Mouse (Mus musculus) kidney, adult 2 months (tissue): ENCODE data around the gene Zc3hc1. TPM values are rescaled to one million over a fixed set of nuclear protein-coding genes. Genes with fewer than 3 reads are reported as not detected.
A peak's percentile ranks its signal among the peaks of the same experiment; 100 is the strongest.

Experiments used
- DNase-seq: peaks from one replicate; pipeline ENCODE4 v3.0.0; 2021
- H3K27ac ChIP-seq: fragments of 200-500 bp; 2 replicates; pipeline ENCODE4 v1.5.1; 2012; ENCODE audit warnings: low read depth, low read length, control low read depth, inconsistent platforms; ENCODE audit not compliant: insufficient read depth
- H3K27me3 ChIP-seq: fragments of 200-500 bp; replicated peaks from 2 replicates; pipeline ENCODE4 v1.6.1; 2012; ENCODE audit warnings: mild to moderate bottlenecking, moderate library complexity, low read length, inconsistent platforms; ENCODE audit not compliant: control insufficient read depth, insufficient read depth
- H3K36me3 ChIP-seq: fragments of 200-500 bp; 2 replicates; pipeline ENCODE4 v1.6.1; 2012; ENCODE audit warnings: mild to moderate bottlenecking, moderate library complexity, low read length, inconsistent platforms; ENCODE audit not compliant: control insufficient read depth, insufficient read depth
- H3K4me1 ChIP-seq: fragments of 200-500 bp; 2 replicates; pipeline ENCODE4 v1.6.1; 2011; ENCODE audit warnings: low read length; ENCODE audit not compliant: control insufficient read depth, insufficient read depth
- H3K4me3 ChIP-seq: fragments of 200-500 bp; 2 replicates; pipeline ENCODE4 v1.5.1; 2011; ENCODE audit warnings: mild to moderate bottlenecking, low read depth, low read length, control low read depth; ENCODE audit not compliant: insufficient read depth
- CTCF ChIP-seq: fragments of 200-500 bp; conservative IDR thresholded peaks from 2 replicates; pipeline ENCODE4 v1.5.1; 2011; ENCODE audit warnings: low read depth, mild to moderate bottlenecking, control low read depth, low read length, moderate library complexity, mixed read lengths; ENCODE audit not compliant: insufficient read depth, insufficient read length
- POLR2A ChIP-seq: fragments of 200-500 bp; IDR thresholded peaks from one replicate; pipeline ENCODE4 v1.6.1; 2011; ENCODE audit warnings: low read depth, low read length, control low read depth
- WGBS: fragments of 180-500 bp; shearing (Covaris S2); methylation state at CpG from one replicate; pipeline ENCODE4 v1.1.7; 2018; 5-methylcytosine and 5-hydroxymethylcytosine counted together
- polyA plus RNA-seq: library from polyadenylated mRNA; depleted of rRNA; stranded (reverse); fragments of >200 nt; gene quantifications from 2 replicates; pipeline ENCODE4 v1.2.3, GENCODE M21; 2012; rRNA removed

Gene Zc3hc1
- polyA plus RNA-seq, 1 experiment, result 12.0 TPM

DNA sequence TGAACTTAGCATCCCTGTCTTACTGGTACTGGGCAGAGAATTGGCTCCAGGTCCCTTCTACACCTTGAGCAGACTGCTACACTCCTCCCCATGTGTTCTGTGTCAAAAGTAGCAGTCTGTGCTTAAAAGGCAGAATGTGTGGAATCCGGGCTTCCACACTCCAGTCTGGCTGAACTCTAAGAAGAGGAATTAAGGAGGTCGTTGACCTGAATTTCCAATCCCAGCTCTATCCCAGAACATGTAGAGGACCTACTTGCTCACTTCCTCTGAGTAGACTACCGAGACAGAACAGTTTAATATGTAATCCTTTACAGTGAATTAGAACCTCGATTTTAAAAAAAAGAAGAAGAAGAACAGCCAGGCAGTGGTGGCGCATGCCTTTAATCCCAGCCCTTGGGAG, 71.6 kb downstream of the Zc3hc1 start:
- TF ChIP-seq CTCF (no peak), POLR2A (no peak)
- Histone ChIP-seq H3K36me3 (no peaks in the 10 kb centered on the region), H3K27ac (no peak overlapping the region), H3K27me3 (no peaks in the 10 kb centered on the region), H3K4me3 (no peak overlapping the region), H3K4me1 (no peaks in the 10 kb centered on the region)
- 35% methylated on average over 5 of the region's 5 CpGs for WGBS
- DNase-seq, result peak; percentile 65

Other genes with a start within 250 kb of the Zc3hc1 start
- gene Ube2h, start 86.5 kb downstream of the Zc3hc1 start, polyA plus RNA-seq, result 35.1 and 38.3 TPM in 2 replicates
- 34.0 and 42.7 TPM in 2 replicates for gene Klhdc10, start 10.8 kb upstream of the Zc3hc1 start, polyA plus RNA-seq
- 27.3 and 35.2 TPM in 2 replicates for gene Tmem209, start 118.8 kb upstream of the Zc3hc1 start, polyA plus RNA-seq
- gene Ssmem1, start 118.8 kb upstream of the Zc3hc1 start, polyA plus RNA-seq, result 0.09 TPM in 1 of 2 replicates, not detected in the other
- gene Cpa2, start 150.6 kb upstream of the Zc3hc1 start, polyA plus RNA-seq, result 0.14 TPM in 1 of 2 replicates, not detected in the other
- not detected in 2 replicates for gene Cpa4, start 177.3 kb upstream of the Zc3hc1 start, polyA plus RNA-seq
- gene Cpa5, start 220.0 kb upstream of the Zc3hc1 start, polyA plus RNA-seq, result not detected in 2 replicates
- 0.11 TPM in 1 of 2 replicates, not detected in the other for gene Cpa1, start 248.2 kb upstream of the Zc3hc1 start, polyA plus RNA-seq